Mouse (Mus musculus): ENCODE results near the gene Gm49373. TPM values are rescaled to one million over a fixed set of nuclear protein-coding genes. Genes with fewer than 3 reads are reported as not detected.
A peak's percentile ranks its signal among the peaks of the same experiment; 100 is the strongest.

Gene Gm49373
- 0.09 and 0.16 TPM in 2 replicates for polyA plus RNA-seq (2012; rRNA removed)

- peaks cover 27% of the 10 kb centered on the region for H3K36me3 ChIP-seq (ENCODE audit: control insufficient read depth, insufficient read depth, low read length)
- H3K27me3 ChIP-seq (ENCODE audit: control insufficient read depth, insufficient read depth, low read length): no peaks in the 10 kb centered on the region
- 1% methylated on average over 58 of the region's 58 CpGs for WGBS
- H3K27ac ChIP-seq (ENCODE audit: insufficient read depth, low read depth, low read length): peak within 1 kb of the TSS; percentile 72
- peaks cover 2% of the 10 kb centered on the region; the same call in 1 of the 2 replicates for H3K4me1 ChIP-seq (ENCODE audit: control insufficient read depth, insufficient read depth, insufficient read length, low read length)
- H3K4me3 ChIP-seq (ENCODE audit: low read depth, low read length): peak within 1 kb of the TSS; percentile 79
- TF ChIP-seq POLR2A (IDR thresholded peaks at IDR 0.05; ENCODE audit: low read depth, low read length): peak; percentile 30; the same call in 1 of the 2 replicates
- TF ChIP-seq CTCF (IDR thresholded peaks at IDR 0.05; ENCODE audit: extremely low read depth, insufficient read length, insufficient replicate concordance, low read depth, low read length): no peak
Measured at GRCm38 (mm10) chr9:21073044-21073840, at the start of gene Gm49373, which contains the start of gene Fdx1l. TSS of gene Gm49373 (minus strand) at chr9:21073096. TSS of gene Fdx1l (minus strand) at chr9:21073614.

- WGBS: 93% methylated on average over 16 of the region's 16 CpGs
- H3K4me1 ChIP-seq (ENCODE audit: control insufficient read depth, insufficient read depth, insufficient read length, low read length): no peaks in the 10 kb centered on the region
- TF ChIP-seq POLR2A (IDR thresholded peaks at IDR 0.05; ENCODE audit: low read depth, low read length) (no peak), CTCF (IDR thresholded peaks at IDR 0.05; ENCODE audit: extremely low read depth, insufficient read length, insufficient replicate concordance, low read depth, low read length) (no peak)
- H3K27me3 ChIP-seq (ENCODE audit: control insufficient read depth, insufficient read depth, low read length): no peaks in the 10 kb centered on the region
- peaks cover 41% of the 10 kb centered on the region for H3K36me3 ChIP-seq (ENCODE audit: control insufficient read depth, insufficient read depth, low read length)
- H3K27ac ChIP-seq (ENCODE audit: insufficient read depth, low read depth, low read length): no peak overlapping the region
- H3K4me3 ChIP-seq (ENCODE audit: low read depth, low read length): no peak overlapping the region
Measured at GRCm38 (mm10) chr9:21121483-21121882, 48.6 kb upstream of the Gm49373 start.

- TF ChIP-seq CTCF (IDR thresholded peaks at IDR 0.05; ENCODE audit: extremely low read depth, insufficient read length, insufficient replicate concordance, low read depth, low read length): no peak
- no peak for TF ChIP-seq POLR2A (IDR thresholded peaks at IDR 0.05; ENCODE audit: low read depth, low read length)
- Histone ChIP-seq H3K27ac (ENCODE audit: insufficient read depth, low read depth, low read length) (no peak overlapping the region), H3K4me1 (ENCODE audit: control insufficient read depth, insufficient read depth, insufficient read length, low read length) (no peaks in the 10 kb centered on the region), H3K36me3 (ENCODE audit: control insufficient read depth, insufficient read depth, low read length) (peaks cover 18% of the 10 kb centered on the region), H3K27me3 (ENCODE audit: control insufficient read depth, insufficient read depth, low read length) (no peaks in the 10 kb centered on the region), H3K4me3 (ENCODE audit: low read depth, low read length) (no peak overlapping the region)
- WGBS: 76% methylated on average over 6 of the region's 6 CpGs
Measured at GRCm38 (mm10) chr9:21117073-21117472, 44.2 kb upstream of the Gm49373 start.

- 90% methylated on average over 8 of the region's 8 CpGs for WGBS
- H3K27ac ChIP-seq (ENCODE audit: insufficient read depth, low read depth, low read length): no peak overlapping the region
- no peak overlapping the region for H3K4me3 ChIP-seq (ENCODE audit: low read depth, low read length)
- TF ChIP-seq POLR2A (IDR thresholded peaks at IDR 0.05; ENCODE audit: low read depth, low read length) (no peak), CTCF (IDR thresholded peaks at IDR 0.05; ENCODE audit: extremely low read depth, insufficient read length, insufficient replicate concordance, low read depth, low read length) (no peak)
- H3K27me3 ChIP-seq (ENCODE audit: control insufficient read depth, insufficient read depth, low read length): no peaks in the 10 kb centered on the region
- peaks cover 10% of the 10 kb centered on the region for H3K36me3 ChIP-seq (ENCODE audit: control insufficient read depth, insufficient read depth, low read length)
- no peaks in the 10 kb centered on the region for H3K4me1 ChIP-seq (ENCODE audit: control insufficient read depth, insufficient read depth, insufficient read length, low read length)
Measured at GRCm38 (mm10) chr9:21115105-21115504, 42.2 kb upstream of the Gm49373 start.

GRCm38 (mm10) chr9:21114190-21114589 lies 41.3 kb upstream of the Gm49373 start:
- Histone ChIP-seq H3K27ac (ENCODE audit: insufficient read depth, low read depth, low read length) (no peak overlapping the region), H3K4me3 (ENCODE audit: low read depth, low read length) (no peak overlapping the region), H3K36me3 (ENCODE audit: control insufficient read depth, insufficient read depth, low read length) (peaks cover 8% of the 10 kb centered on the region), H3K27me3 (ENCODE audit: control insufficient read depth, insufficient read depth, low read length) (no peaks in the 10 kb centered on the region), H3K4me1 (ENCODE audit: control insufficient read depth, insufficient read depth, insufficient read length, low read length) (no peaks in the 10 kb centered on the region)
- WGBS: 89% methylated on average over 7 of the region's 7 CpGs
- TF ChIP-seq POLR2A (IDR thresholded peaks at IDR 0.05; ENCODE audit: low read depth, low read length): no peak
- no peak for TF ChIP-seq CTCF (IDR thresholded peaks at IDR 0.05; ENCODE audit: extremely low read depth, insufficient read length, insufficient replicate concordance, low read depth, low read length)

GRCm38 (mm10) chr9:21113751-21114150 lies 40.9 kb upstream of the Gm49373 start:
- Histone ChIP-seq H3K36me3 (ENCODE audit: control insufficient read depth, insufficient read depth, low read length) (peaks cover 10% of the 10 kb centered on the region), H3K4me1 (ENCODE audit: control insufficient read depth, insufficient read depth, insufficient read length, low read length) (no peaks in the 10 kb centered on the region), H3K27ac (ENCODE audit: insufficient read depth, low read depth, low read length) (no peak overlapping the region), H3K27me3 (ENCODE audit: control insufficient read depth, insufficient read depth, low read length) (no peaks in the 10 kb centered on the region), H3K4me3 (ENCODE audit: low read depth, low read length) (no peak overlapping the region)
- no peak for TF ChIP-seq CTCF (IDR thresholded peaks at IDR 0.05; ENCODE audit: extremely low read depth, insufficient read length, insufficient replicate concordance, low read depth, low read length)
- TF ChIP-seq POLR2A (IDR thresholded peaks at IDR 0.05; ENCODE audit: low read depth, low read length): no peak
- WGBS: 53% methylated on average over 6 of the region's 6 CpGs

- H3K36me3 ChIP-seq (ENCODE audit: control insufficient read depth, insufficient read depth, low read length): peaks cover 18% of the 10 kb centered on the region
- H3K27me3 ChIP-seq (ENCODE audit: control insufficient read depth, insufficient read depth, low read length): no peaks in the 10 kb centered on the region
- TF ChIP-seq CTCF (IDR thresholded peaks at IDR 0.05; ENCODE audit: extremely low read depth, insufficient read length, insufficient replicate concordance, low read depth, low read length): no peak
- TF ChIP-seq POLR2A (IDR thresholded peaks at IDR 0.05; ENCODE audit: low read depth, low read length): no peak
- no peaks in the 10 kb centered on the region for H3K4me1 ChIP-seq (ENCODE audit: control insufficient read depth, insufficient read depth, insufficient read length, low read length)
- H3K27ac ChIP-seq (ENCODE audit: insufficient read depth, low read depth, low read length): no peak overlapping the region
- WGBS: 67% methylated on average over 23 of the region's 23 CpGs
- no peak overlapping the region for H3K4me3 ChIP-seq (ENCODE audit: low read depth, low read length)
Measured at GRCm38 (mm10) chr9:21107607-21108237, 34.8 kb upstream of the Gm49373 start.
